Mouse (Mus musculus) stomach, postnatal 0 days (tissue): Measurements from ENCODE around the gene Eps8.

ENCODE experiments used
- CTCF ChIP-seq: IDR thresholded peaks from 2 replicates; pipeline ENCODE4 v1.5.1; 2016; ENCODE audit warnings: antibody characterized with exemption, low read depth, mild to moderate bottlenecking, moderate library complexity
- EP300 ChIP-seq: optimal IDR thresholded peaks from 2 replicates; pipeline ENCODE3; 2016; ENCODE audit warnings: antibody characterized with exemption

DNA sequence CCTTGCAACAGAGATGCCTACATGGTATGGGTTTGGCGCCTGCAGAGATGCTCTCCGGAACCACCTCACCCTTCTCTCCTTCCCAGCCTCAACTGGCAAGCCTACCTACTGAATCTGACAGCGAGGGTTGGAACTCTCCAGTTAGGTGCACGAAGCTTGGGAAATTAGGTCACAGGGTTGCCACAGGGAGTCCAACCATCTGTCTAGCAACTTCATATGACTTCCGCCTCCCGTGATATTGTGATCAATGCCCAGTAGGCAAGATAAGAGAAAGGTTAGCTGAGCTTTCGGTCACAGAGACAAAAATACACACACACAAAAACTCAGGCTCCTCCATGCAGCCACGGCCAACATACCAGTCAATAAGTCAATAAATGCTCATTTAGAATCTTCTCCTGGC, 21.6 kb downstream of the Eps8 start:
- TF ChIP-seq CTCF, result no peak
- no peak for TF ChIP-seq EP300
